Mouse (Mus musculus) liver, embryonic 12.5 days (tissue): Measurements from ENCODE around the gene Mcrip1. TPM values are rescaled to one million over a fixed set of nuclear protein-coding genes. Genes with fewer than 3 reads are reported as not detected.
"Not testable (repeated sequence)": the region's sequence is repeated elsewhere in the genome, so short reads cannot be mapped to it uniquely, and the experiment has no call there.

Source experiments
- ATAC-seq: fragments of 200-750 bp; cut with Nextera tagmentation; 2 replicates; pipeline ENCODE4 v1.8.0; 2017; ENCODE audit warnings: moderate number of reproducible peaks, mild to moderate bottlenecking, moderate library complexity
- H3K27ac ChIP-seq: fragments of 300-500 bp; sonication (generic); 2 replicates; pipeline ENCODE4 v1.5.1; 2016; ENCODE audit warnings: mild to moderate bottlenecking
- H3K27me3 ChIP-seq: fragments of 300-500 bp; sonication (generic); replicated peaks from 2 replicates; pipeline ENCODE4 v1.6.1; 2016; ENCODE audit warnings: mild to moderate bottlenecking, moderate library complexity
- H3K36me3 ChIP-seq: fragments of 300-500 bp; sonication (generic); 2 replicates; pipeline ENCODE4 v1.6.1; 2016; ENCODE audit warnings: mild to moderate bottlenecking, moderate library complexity
- H3K4me1 ChIP-seq: fragments of 300-500 bp; sonication (generic); 2 replicates; pipeline ENCODE4 v1.6.1; 2016
- H3K4me2 ChIP-seq: fragments of 300-500 bp; sonication (generic); 2 replicates; pipeline ENCODE4 v1.6.1; 2016; ENCODE audit warnings: mild to moderate bottlenecking, moderate library complexity
- H3K4me3 ChIP-seq: fragments of 300-500 bp; sonication (generic); 2 replicates; pipeline ENCODE4 v1.5.1; 2016; ENCODE audit warnings: mild to moderate bottlenecking, moderate library complexity
- H3K9ac ChIP-seq: fragments of 300-500 bp; sonication (generic); 2 replicates; pipeline ENCODE4 v1.6.1; 2016; ENCODE audit warnings: mild to moderate bottlenecking, moderate library complexity
- H3K9me3 ChIP-seq: fragments of 300-500 bp; sonication (generic); replicated peaks from 2 replicates; pipeline ENCODE4 v1.6.1; 2016; ENCODE audit warnings: mild to moderate bottlenecking, moderate library complexity
- WGBS: fragments of 180-500 bp; shearing (Covaris S2); methylation state at CpG from one replicate; pipeline ENCODE4 v1.1.7; 2016; ENCODE audit not compliant: insufficient replicate concordance; 5-methylcytosine and 5-hydroxymethylcytosine counted together
- polyA plus RNA-seq: library from polyadenylated mRNA; unstranded; fragments of >200 nt; fragmentation: Nextera tagmentation; extraction: Ambion mirVana; gene quantifications from 2 replicates; pipeline ENCODE4 v1.2.1, GENCODE M21; 2016

Mcrip1 gene
- 60.4 and 61.8 TPM in 2 replicates for polyA plus RNA-seq

- H3K4me3 ChIP-seq: peak within 1 kb of the TSS; percentile 79
- H3K27ac ChIP-seq: peak within 1 kb of the TSS; percentile 94
- WGBS: 2% methylated on average over 81 of the region's 87 CpGs
- ATAC-seq: peak; percentile 92
- peaks cover 7% of the 10 kb centered on the region for H3K36me3 ChIP-seq
- H3K4me1 ChIP-seq: peaks cover 38% of the 10 kb centered on the region
- H3K4me2 ChIP-seq: peak within 1 kb of the TSS; percentile 91
- peak within 1 kb of the TSS; percentile 94 for H3K9ac ChIP-seq
- no peaks in the 10 kb centered on the region for H3K9me3 ChIP-seq
- no peaks in the 10 kb centered on the region for H3K27me3 ChIP-seq
These were observed at the start of gene Mcrip1 for GRCm38 (mm10) chr11:120549168-120549945. Gene Mcrip1 (minus strand): TSS chr11:120549727.

GRCm38 (mm10) chr11:120598990-120599549 is 49.5 kb upstream of the Mcrip1 start:
- 42% methylated on average over 17 of the region's 17 CpGs for WGBS
- Histone ChIP-seq H3K4me1 (peaks cover 78% of the 10 kb centered on the region), H3K4me2 (peak overlapping the region; percentile 93), H3K4me3 (peak overlapping the region; percentile 95), H3K9me3 (no peaks in the 10 kb centered on the region), H3K27ac (peak overlapping the region; percentile 96), H3K27me3 (no peaks in the 10 kb centered on the region), H3K9ac (peak overlapping the region; percentile 80), H3K36me3 (peaks cover 73% of the 10 kb centered on the region)
- ATAC-seq: no peak

- Histone ChIP-seq H3K27ac (peak within 1 kb of the TSS; percentile 96), H3K4me3 (peak within 1 kb of the TSS; percentile 95), H3K9ac (peak within 1 kb of the TSS; percentile 100), H3K4me2 (peak within 1 kb of the TSS; percentile 93), H3K36me3 (peaks cover 73% of the 10 kb centered on the region), H3K4me1 (peaks cover 78% of the 10 kb centered on the region), H3K9me3 (no peaks in the 10 kb centered on the region), H3K27me3 (no peaks in the 10 kb centered on the region)
- WGBS: 1% methylated on average over 88 of the region's 88 CpGs
- ATAC-seq: peak; percentile 97
These were observed 48.9 kb upstream of the Mcrip1 start, which contains the start of the genes Alyref and Anapc11 for GRCm38 (mm10) chr11:120598283-120598989. Gene Alyref (minus strand): TSS chr11:120598365. Gene Anapc11 (plus strand): TSS chr11:120598421.

GRCm38 (mm10) chr11:120597240-120598235 is 48.0 kb upstream of the Mcrip1 start:
- no peaks in the 10 kb centered on the region for H3K27me3 ChIP-seq
- peak; percentile 30 for ATAC-seq
- peaks cover 73% of the 10 kb centered on the region for H3K36me3 ChIP-seq
- H3K9me3 ChIP-seq: no peaks in the 10 kb centered on the region
- H3K9ac ChIP-seq: peak overlapping the region; percentile 100
- peak overlapping the region; percentile 96 for H3K27ac ChIP-seq
- H3K4me2 ChIP-seq: peak overlapping the region; percentile 93
- WGBS: 3% methylated on average over 92 of the region's 99 CpGs
- H3K4me1 ChIP-seq: peaks cover 74% of the 10 kb centered on the region
- H3K4me3 ChIP-seq: peak overlapping the region; percentile 95

- Histone ChIP-seq H3K9me3 (no peaks in the 10 kb centered on the region), H3K4me1 (peaks cover 28% of the 10 kb centered on the region), H3K9ac (no peak overlapping the region), H3K36me3 (peaks cover 100% of the 10 kb centered on the region), H3K4me2 (no peak overlapping the region), H3K27ac (peak overlapping the region; percentile 33; the same call in 1 of the 2 replicates), H3K4me3 (no peak overlapping the region), H3K27me3 (no peaks in the 10 kb centered on the region)
- WGBS: 27% methylated on average over 6 of the region's 6 CpGs
- peak; percentile 72 for ATAC-seq
These were observed 39.0 kb upstream of the Mcrip1 start for GRCm38 (mm10) chr11:120588531-120588930.

- no peaks in the 10 kb centered on the region for H3K9me3 ChIP-seq
- no peak overlapping the region for H3K27ac ChIP-seq
- peaks cover 39% of the 10 kb centered on the region for H3K4me1 ChIP-seq
- no peak overlapping the region for H3K9ac ChIP-seq
- no peak overlapping the region for H3K4me3 ChIP-seq
- 81% methylated on average over 1 of the region's 1 CpGs for WGBS
- peaks cover 76% of the 10 kb centered on the region for H3K36me3 ChIP-seq
- no peaks in the 10 kb centered on the region for H3K27me3 ChIP-seq
- no peak for ATAC-seq
- no peak overlapping the region for H3K4me2 ChIP-seq
These were observed 34.4 kb upstream of the Mcrip1 start for GRCm38 (mm10) chr11:120583937-120584336.

GRCm38 (mm10) chr11:120582982-120583293 is 33.4 kb upstream of the Mcrip1 start:
- not testable (repeated sequence) for H3K9me3 ChIP-seq, H3K27me3 ChIP-seq, H3K9ac ChIP-seq, H3K27ac ChIP-seq, ATAC-seq, H3K4me3 ChIP-seq, H3K4me2 ChIP-seq
- WGBS: 75% methylated on average over 2 of the region's 2 CpGs
- Histone ChIP-seq H3K4me1 (peaks cover 39% of the 10 kb centered on the region), H3K36me3 (peaks cover 76% of the 10 kb centered on the region)

- no peaks in the 10 kb centered on the region for H3K9me3 ChIP-seq
- peaks cover 39% of the 10 kb centered on the region for H3K4me1 ChIP-seq
- H3K27me3 ChIP-seq: no peaks in the 10 kb centered on the region
- peak overlapping the region; percentile 89 for H3K9ac ChIP-seq
- H3K27ac ChIP-seq: peak overlapping the region; percentile 93
- peaks cover 76% of the 10 kb centered on the region for H3K36me3 ChIP-seq
- WGBS: 60% methylated on average over 8 of the region's 8 CpGs
- H3K4me2 ChIP-seq: peak overlapping the region; percentile 98
- H3K4me3 ChIP-seq: peak overlapping the region; percentile 87
- no peak for ATAC-seq
These were observed 32.9 kb upstream of the Mcrip1 start for GRCm38 (mm10) chr11:120582268-120582981.

- Histone ChIP-seq H3K4me3 (peak within 1 kb of the TSS; percentile 87), H3K4me1 (peaks cover 46% of the 10 kb centered on the region), H3K27ac (peak within 1 kb of the TSS; percentile 93), H3K27me3 (no peaks in the 10 kb centered on the region), H3K36me3 (peaks cover 76% of the 10 kb centered on the region), H3K9ac (peak within 1 kb of the TSS; percentile 89), H3K4me2 (peak within 1 kb of the TSS; percentile 98), H3K9me3 (no peaks in the 10 kb centered on the region)
- ATAC-seq: peak; percentile 60
- WGBS: 3% methylated on average over 73 of the region's 75 CpGs
These were observed 32.2 kb upstream of the Mcrip1 start, which contains the start of gene Arhgdia for GRCm38 (mm10) chr11:120581490-120582267. Gene Arhgdia (minus strand): TSS chr11:120581624.

GRCm38 (mm10) chr11:120580871-120581331 is 31.4 kb upstream of the Mcrip1 start:
- H3K27ac ChIP-seq: peak overlapping the region; percentile 93
- H3K36me3 ChIP-seq: peaks cover 71% of the 10 kb centered on the region
- H3K4me2 ChIP-seq: peak overlapping the region; percentile 98
- H3K9ac ChIP-seq: peak overlapping the region; percentile 89
- ATAC-seq: peak; percentile 68
- no peaks in the 10 kb centered on the region for H3K9me3 ChIP-seq
- peaks cover 48% of the 10 kb centered on the region for H3K4me1 ChIP-seq
- peak overlapping the region; percentile 87 for H3K4me3 ChIP-seq
- under 1% methylated on average over 43 of the region's 44 CpGs for WGBS
- H3K27me3 ChIP-seq: no peaks in the 10 kb centered on the region
